Mouse (Mus musculus) stomach, postnatal 0 days (tissue): ENCODE measurements around the gene Vmn1r207-ps.

Experiments
- CTCF ChIP-seq: IDR thresholded peaks from 2 replicates; pipeline ENCODE4 v1.5.1; 2016; ENCODE audit warnings: antibody characterized with exemption, low read depth, mild to moderate bottlenecking, moderate library complexity
- EP300 ChIP-seq: optimal IDR thresholded peaks from 2 replicates; pipeline ENCODE3; 2016; ENCODE audit warnings: antibody characterized with exemption

DNA sequence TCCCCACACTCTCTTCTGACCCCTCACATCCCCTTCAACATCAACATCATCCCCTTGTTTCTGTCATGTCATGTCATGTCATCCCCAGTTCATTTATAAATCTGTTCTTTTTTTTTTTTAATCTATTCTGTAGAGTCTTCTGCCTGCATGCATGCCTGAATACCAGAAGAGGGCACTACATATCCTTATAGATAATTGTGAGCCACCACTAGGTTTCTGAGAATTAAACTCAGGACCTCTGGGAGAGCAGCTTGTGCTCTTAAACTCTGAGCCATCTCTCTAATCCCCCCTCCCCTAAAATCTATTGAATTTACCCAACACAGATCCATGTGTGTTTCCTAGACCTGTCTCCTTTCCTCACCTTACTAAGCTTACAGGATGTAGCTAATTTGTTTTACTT is 18.1 kb upstream of the Vmn1r207-ps start:
- TF ChIP-seq CTCF = peak; percentile 59
- no peak for TF ChIP-seq EP300
